Mouse (Mus musculus): ENCODE results near the gene Ola1. TPM values are rescaled to one million over a fixed set of nuclear protein-coding genes. Genes with fewer than 3 reads are reported as not detected.

The Ola1 gene
- polyA plus RNA-seq, 1 experiment: 8.1 TPM

DNA sequence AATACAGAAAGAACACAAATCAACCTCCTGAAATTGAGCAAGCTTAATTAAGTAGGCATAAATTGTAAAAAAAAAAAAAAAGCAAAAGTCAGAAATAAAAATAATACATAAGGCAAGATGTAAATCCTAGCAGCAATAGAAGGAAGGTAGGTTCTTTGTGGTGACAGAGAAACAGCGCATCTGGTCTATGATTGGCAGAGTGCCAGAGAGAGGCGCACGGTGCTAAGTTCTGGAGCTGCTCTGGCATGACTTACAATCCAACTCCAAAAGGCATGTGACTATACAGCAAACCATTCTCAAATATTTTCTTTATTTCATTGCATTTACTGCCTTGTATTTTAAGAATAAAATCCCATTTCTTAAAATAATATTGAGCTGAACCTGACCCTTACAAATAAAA is 68.2 kb downstream of the Ola1 start:
- TF ChIP-seq POLR2A (IDR thresholded peaks at IDR 0.05; ENCODE audit: control insufficient read depth, low read depth, low read length): no peak
- TF ChIP-seq CTCF (IDR thresholded peaks at IDR 0.05; ENCODE audit: control insufficient read depth, insufficient read depth, insufficient replicate concordance, low read depth, low read length): no peak

DNA sequence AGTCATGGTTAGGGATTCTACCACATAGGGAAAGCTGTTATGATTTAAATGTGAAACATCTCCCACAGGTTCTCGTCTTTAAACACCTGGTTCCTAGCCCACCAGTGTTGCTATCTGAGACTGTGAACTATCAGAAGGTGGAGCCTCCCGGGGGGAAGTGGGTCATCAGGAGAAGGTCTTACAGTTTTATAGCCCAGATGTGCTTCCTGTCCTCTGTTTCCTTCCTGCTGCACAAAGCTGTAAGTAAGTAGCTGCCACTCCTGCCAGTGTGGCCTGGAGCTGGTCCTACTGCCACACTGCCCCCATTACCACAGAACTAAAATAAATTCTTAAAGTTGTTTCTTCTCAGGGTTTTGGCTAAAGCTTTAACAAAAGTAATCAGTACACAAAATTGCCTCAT is 72.6 kb downstream of the Ola1 start:
- no peaks in the 10 kb centered on the region for H3K36me3 ChIP-seq (ENCODE audit: control insufficient read depth, insufficient read depth, low read length)
- H3K27me3 ChIP-seq (ENCODE audit: control insufficient read depth, insufficient read depth, low read length): no peaks in the 10 kb centered on the region
- TF ChIP-seq CTCF (IDR thresholded peaks at IDR 0.05; ENCODE audit: control insufficient read depth, insufficient read depth, insufficient replicate concordance, low read depth, low read length): no peak
- no peak for TF ChIP-seq POLR2A (IDR thresholded peaks at IDR 0.05; ENCODE audit: control insufficient read depth, low read depth, low read length)
- H3K4me3 ChIP-seq (ENCODE audit: control insufficient read depth, low read depth, low read length): no peak overlapping the region
- no peaks in the 10 kb centered on the region for H3K4me1 ChIP-seq (ENCODE audit: control insufficient read depth, insufficient read depth, low read length)
- no peak overlapping the region for H3K27ac ChIP-seq (ENCODE audit: control insufficient read depth, insufficient read depth, low read depth, low read length)

More for the DNA sequence above, 68.2 kb downstream of the Ola1 start:
- H3K27ac ChIP-seq (ENCODE audit: control insufficient read depth, insufficient read depth, low read depth, low read length): no peak overlapping the region
- no peak overlapping the region for H3K4me3 ChIP-seq (ENCODE audit: control insufficient read depth, low read depth, low read length)
- H3K27me3 ChIP-seq (ENCODE audit: control insufficient read depth, insufficient read depth, low read length): no peaks in the 10 kb centered on the region
- no peaks in the 10 kb centered on the region for H3K4me1 ChIP-seq (ENCODE audit: control insufficient read depth, insufficient read depth, low read length)
- H3K36me3 ChIP-seq (ENCODE audit: control insufficient read depth, insufficient read depth, low read length): no peaks in the 10 kb centered on the region

DNA sequence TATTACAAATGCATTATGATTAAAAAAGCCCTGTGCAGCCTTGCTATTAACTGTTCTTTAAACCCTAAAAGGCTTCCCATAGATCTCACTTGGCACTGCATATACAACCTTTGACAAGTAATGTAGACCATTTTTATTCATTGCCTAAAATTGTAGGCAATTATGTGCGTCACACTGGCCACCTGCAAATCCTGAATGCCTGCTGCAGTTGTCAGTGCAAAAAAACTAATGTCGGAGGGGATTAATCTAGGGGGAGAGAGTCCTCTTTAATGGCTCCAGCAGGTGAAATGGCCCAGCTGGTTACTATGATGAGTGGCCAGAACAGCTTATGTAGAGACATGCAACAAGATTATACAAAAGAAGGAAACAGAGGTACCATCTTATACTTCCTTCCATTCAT is 75.0 kb downstream of the Ola1 start:
- peak overlapping the region; percentile 29; the same call in 1 of the 2 replicates for H3K4me3 ChIP-seq (ENCODE audit: control insufficient read depth, low read depth, low read length)
- no peak overlapping the region for H3K27ac ChIP-seq (ENCODE audit: control insufficient read depth, insufficient read depth, low read depth, low read length)
- no peaks in the 10 kb centered on the region for H3K36me3 ChIP-seq (ENCODE audit: control insufficient read depth, insufficient read depth, low read length)
- no peaks in the 10 kb centered on the region for H3K27me3 ChIP-seq (ENCODE audit: control insufficient read depth, insufficient read depth, low read length)
- H3K4me1 ChIP-seq (ENCODE audit: control insufficient read depth, insufficient read depth, low read length): no peaks in the 10 kb centered on the region
- TF ChIP-seq CTCF (IDR thresholded peaks at IDR 0.05; ENCODE audit: control insufficient read depth, insufficient read depth, insufficient replicate concordance, low read depth, low read length) (no peak), POLR2A (IDR thresholded peaks at IDR 0.05; ENCODE audit: control insufficient read depth, low read depth, low read length) (no peak)

DNA sequence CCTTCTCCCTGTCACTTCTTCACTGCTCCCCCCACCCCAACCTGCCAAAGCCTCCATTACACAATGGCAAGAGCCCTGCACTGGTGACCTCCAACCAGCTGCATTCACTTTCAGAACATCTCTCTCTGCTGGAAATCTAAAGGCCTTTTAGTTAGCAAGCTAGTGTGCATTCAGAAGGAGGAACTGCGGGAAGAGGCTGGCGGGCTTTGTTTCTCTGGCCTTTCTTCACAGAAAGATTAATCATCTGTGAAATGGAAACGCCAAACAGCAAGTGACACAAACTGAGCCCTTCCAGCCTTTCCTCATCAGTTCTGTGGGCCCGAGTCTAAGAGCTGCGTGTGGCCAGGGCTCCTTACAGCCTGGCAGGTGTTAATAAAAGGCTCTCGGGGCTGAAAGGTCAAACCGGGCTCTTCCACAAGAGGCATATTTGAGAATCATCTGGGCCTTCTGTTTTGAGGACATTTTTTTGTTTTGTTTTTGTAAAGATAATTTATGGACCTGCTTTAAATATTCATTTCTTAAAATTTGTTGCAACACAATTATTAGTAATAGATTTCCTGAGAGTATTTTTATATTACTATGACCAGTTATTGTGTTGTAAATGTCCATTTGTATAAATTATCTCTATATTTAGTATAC is 75.8 kb downstream of the Ola1 start:
- Histone ChIP-seq H3K27ac (ENCODE audit: control insufficient read depth, insufficient read depth, low read depth, low read length) (no peak overlapping the region), H3K27me3 (ENCODE audit: control insufficient read depth, insufficient read depth, low read length) (no peaks in the 10 kb centered on the region), H3K4me3 (ENCODE audit: control insufficient read depth, low read depth, low read length) (no peak overlapping the region), H3K4me1 (ENCODE audit: control insufficient read depth, insufficient read depth, low read length) (no peaks in the 10 kb centered on the region), H3K36me3 (ENCODE audit: control insufficient read depth, insufficient read depth, low read length) (no peaks in the 10 kb centered on the region)
- no peak for TF ChIP-seq CTCF (IDR thresholded peaks at IDR 0.05; ENCODE audit: control insufficient read depth, insufficient read depth, insufficient replicate concordance, low read depth, low read length)
- no peak for TF ChIP-seq POLR2A (IDR thresholded peaks at IDR 0.05; ENCODE audit: control insufficient read depth, low read depth, low read length)

DNA sequence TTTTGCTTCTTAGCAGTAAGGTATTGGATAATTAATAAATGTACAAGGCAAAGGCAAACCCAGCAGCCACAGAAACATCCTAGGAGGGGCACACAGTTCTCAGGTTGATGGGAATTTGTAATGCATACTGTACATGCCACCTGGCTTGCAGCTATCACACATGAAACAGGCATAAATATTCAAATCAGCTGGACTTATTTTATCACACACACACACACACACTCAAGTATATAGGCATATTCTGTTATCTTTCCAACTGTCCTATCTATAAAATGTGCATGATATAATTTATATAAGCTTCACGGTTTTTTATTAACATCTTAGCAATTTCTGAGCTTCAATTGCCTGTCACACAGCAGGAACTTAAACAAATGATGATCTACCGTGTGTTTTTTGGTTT is 85.8 kb downstream of the Ola1 start:
- Histone ChIP-seq H3K4me1 (ENCODE audit: control insufficient read depth, insufficient read depth, low read length) (no peaks in the 10 kb centered on the region), H3K4me3 (ENCODE audit: control insufficient read depth, low read depth, low read length) (no peak overlapping the region), H3K36me3 (ENCODE audit: control insufficient read depth, insufficient read depth, low read length) (no peaks in the 10 kb centered on the region), H3K27me3 (ENCODE audit: control insufficient read depth, insufficient read depth, low read length) (no peaks in the 10 kb centered on the region), H3K27ac (ENCODE audit: control insufficient read depth, insufficient read depth, low read depth, low read length) (no peak overlapping the region)
- TF ChIP-seq POLR2A (IDR thresholded peaks at IDR 0.05; ENCODE audit: control insufficient read depth, low read depth, low read length) (no peak), CTCF (IDR thresholded peaks at IDR 0.05; ENCODE audit: control insufficient read depth, insufficient read depth, insufficient replicate concordance, low read depth, low read length) (no peak)

DNA sequence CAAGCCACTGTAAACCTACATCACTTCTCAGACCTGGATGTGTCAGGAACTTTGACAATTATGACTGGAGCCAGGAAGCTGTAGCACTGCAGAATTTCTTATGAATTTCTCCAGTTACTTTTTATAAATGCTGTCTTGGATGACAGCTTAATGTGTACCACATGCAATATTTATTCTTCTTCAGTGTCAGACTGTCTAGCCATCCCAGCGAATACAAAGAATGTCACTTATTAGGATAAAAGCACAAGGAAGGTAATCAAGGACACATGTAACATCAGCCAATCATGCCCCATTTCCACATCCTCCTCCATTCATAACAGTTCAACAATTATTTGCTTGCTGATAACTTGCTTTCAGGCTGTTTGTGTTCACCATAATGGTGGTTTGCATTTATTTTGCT is 91.0 kb downstream of the Ola1 start:
- no peaks in the 10 kb centered on the region for H3K27me3 ChIP-seq (ENCODE audit: control insufficient read depth, insufficient read depth, low read length)
- no peak overlapping the region for H3K27ac ChIP-seq (ENCODE audit: control insufficient read depth, insufficient read depth, low read depth, low read length)
- no peaks in the 10 kb centered on the region for H3K36me3 ChIP-seq (ENCODE audit: control insufficient read depth, insufficient read depth, low read length)
- no peak overlapping the region for H3K4me3 ChIP-seq (ENCODE audit: control insufficient read depth, low read depth, low read length)
- no peak for TF ChIP-seq POLR2A (IDR thresholded peaks at IDR 0.05; ENCODE audit: control insufficient read depth, low read depth, low read length)
- TF ChIP-seq CTCF (IDR thresholded peaks at IDR 0.05; ENCODE audit: control insufficient read depth, insufficient read depth, insufficient replicate concordance, low read depth, low read length): no peak
- H3K4me1 ChIP-seq (ENCODE audit: control insufficient read depth, insufficient read depth, low read length): no peaks in the 10 kb centered on the region

DNA sequence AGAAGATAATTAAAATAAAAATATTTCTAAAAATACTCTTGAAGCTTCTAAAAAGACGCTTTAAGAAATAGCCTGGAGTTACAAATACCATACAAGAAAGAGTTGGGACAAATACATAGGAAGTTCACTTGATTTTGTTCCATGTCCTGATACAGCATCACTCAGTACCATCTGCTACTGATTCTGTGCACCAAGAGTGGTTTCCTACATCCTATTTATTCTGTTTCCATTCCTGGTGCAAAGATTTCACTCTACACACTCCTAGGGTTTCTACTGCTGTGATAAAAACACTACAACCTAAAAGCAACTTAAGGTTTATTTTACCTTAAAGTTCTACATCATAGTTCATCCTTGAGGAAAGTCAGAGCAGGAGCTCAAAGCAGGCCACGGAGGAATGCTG is 99.9 kb downstream of the Ola1 start:
- Histone ChIP-seq H3K36me3 (ENCODE audit: control insufficient read depth, insufficient read depth, low read length) (no peaks in the 10 kb centered on the region), H3K27ac (ENCODE audit: control insufficient read depth, insufficient read depth, low read depth, low read length) (no peak overlapping the region), H3K4me1 (ENCODE audit: control insufficient read depth, insufficient read depth, low read length) (no peaks in the 10 kb centered on the region), H3K4me3 (ENCODE audit: control insufficient read depth, low read depth, low read length) (no peak overlapping the region), H3K27me3 (ENCODE audit: control insufficient read depth, insufficient read depth, low read length) (no peaks in the 10 kb centered on the region)
- TF ChIP-seq POLR2A (IDR thresholded peaks at IDR 0.05; ENCODE audit: control insufficient read depth, low read depth, low read length): no peak
- TF ChIP-seq CTCF (IDR thresholded peaks at IDR 0.05; ENCODE audit: control insufficient read depth, insufficient read depth, insufficient replicate concordance, low read depth, low read length): no peak

Measured in testis, adult 2 months (tissue).